ENCODE assay signal across 11 mouse cellular contexts in genomic region chr13:29274296-29274695, GRCm38 (mm10).
DNase-seq lines count a peak whose midpoint lies in the region; ATAC-seq and TF ChIP-seq lines count a peak whose summit lies in the region.
"Had no signal": no experiment of that assay in that cellular context is flagged by ENCODE, and none has a peak within 500 bp of the region (broad histone marks: within the 10 kb centered on the region; RNA-seq: fewer than 3 reads in every experiment).

No protein-coding gene starts in this region.

- peak; percentile 43 for DNase-seq in embryonic facial prominence, embryonic 14.5 days (ENCODE audit: low spot score)
- no peak for DNase-seq in embryonic facial prominence, embryonic 10.5 days (ENCODE audit: low spot score)
- peak; percentile 86 for DNase-seq in forebrain, postnatal 0 days
- DNase-seq in left cerebral cortex, postnatal 14 days (ENCODE audit: low spot score in 2 of 2), result peak; percentile 46 to 54
- peak; percentile 22 to 41 for DNase-seq in right cerebral cortex, adult 2 months (ENCODE audit: low spot score in 2 of 2)
- DNase-seq in kidney, adult 18-20 months, result no peak
- no peak for DNase-seq in thymus, adult 2 months
- no peak for DNase-seq in adrenal gland, postnatal 4 days (ENCODE audit: low spot score in 2 of 2)
- DNase-seq: thymus, postnatal 14 days had no signal

- no peaks in the 10 kb centered on the region for H3K27me3 ChIP-seq in embryonic facial prominence, embryonic 14.5 days (replicated peaks; ENCODE audit: control insufficient read depth, insufficient read depth, low read length)
- H3K27me3 ChIP-seq in embryonic facial prominence, embryonic 10.5 days (replicated peaks; ENCODE audit: low read depth, poor library complexity, severe bottlenecking), result no peaks in the 10 kb centered on the region
- H3K27me3 ChIP-seq in forebrain, postnatal 0 days (ENCODE audit: insufficient read depth, low read length), result no peaks in the 10 kb centered on the region
- no peaks in the 10 kb centered on the region for H3K27me3 ChIP-seq in thymus, adult 2 months (ENCODE audit: control insufficient read depth, insufficient read depth, low read length)
- H3K27me3 ChIP-seq: embryonic facial prominence, embryonic 12.5 days; heart, embryonic 15.5 days had no signal

- TF ChIP-seq CTCF in forebrain, postnatal 0 days (IDR thresholded peaks at IDR 0.05; ENCODE audit: low read depth), result no peak
- no peak for TF ChIP-seq CTCF in thymus, adult 2 months (IDR thresholded peaks at IDR 0.05; ENCODE audit: borderline replicate concordance, control insufficient read depth, extremely low read depth, insufficient read depth, low read length, poor library complexity)

- 69% methylated on average over 11 of the region's 11 CpGs for WGBS in embryonic facial prominence, embryonic 14.5 days
- 61% methylated on average over 11 of the region's 11 CpGs for WGBS in embryonic facial prominence, embryonic 10.5 days
- 18% methylated on average over 11 of the region's 11 CpGs for WGBS in forebrain, postnatal 0 days
- 94% methylated on average over 11 of the region's 11 CpGs for WGBS in thymus, adult 2 months

- intact Hi-C loops in left cerebral cortex, postnatal 14 days (cut with DNase I), result no loop called here

- no peak for TF ChIP-seq POLR2A in thymus, adult 2 months (IDR thresholded peaks at IDR 0.05; ENCODE audit: control insufficient read depth, extremely low read depth, insufficient read depth, low read length, poor library complexity)

- no peak overlapping the region for H3K4me3 ChIP-seq in embryonic facial prominence, embryonic 14.5 days (ENCODE audit: low read depth, low read length)
- H3K4me3 ChIP-seq in embryonic facial prominence, embryonic 10.5 days, result no peak overlapping the region
- H3K4me3 ChIP-seq in forebrain, postnatal 0 days (ENCODE audit: low read depth, low read length), result no peak overlapping the region
- H3K4me3 ChIP-seq in thymus, adult 2 months (ENCODE audit: control insufficient read depth, insufficient read depth, low read length), result no peak overlapping the region
- H3K4me3 ChIP-seq: embryonic facial prominence, embryonic 12.5 days; heart, embryonic 15.5 days had no signal

- 0 out of 2 replicates have a peak, but pooled peaks cover 2% of the 10 kb centered on the region for H3K4me1 ChIP-seq in embryonic facial prominence, embryonic 14.5 days (ENCODE audit: control insufficient read depth, insufficient read depth, low read length)
- H3K4me1 ChIP-seq in embryonic facial prominence, embryonic 10.5 days, result peaks cover 10% of the 10 kb centered on the region; the same call in 1 of the 2 replicates
- H3K4me1 ChIP-seq in forebrain, postnatal 0 days (ENCODE audit: insufficient read depth), result 0 out of 2 replicates have a peak, but pooled peaks cover 9% of the 10 kb centered on the region
- no peaks in the 10 kb centered on the region for H3K4me1 ChIP-seq in thymus, adult 2 months (replicated peaks; ENCODE audit: control insufficient read depth, insufficient read depth, low read length)
- H3K4me1 ChIP-seq: embryonic facial prominence, embryonic 12.5 days had no signal

- H3K4me2 ChIP-seq in embryonic facial prominence, embryonic 14.5 days (ENCODE audit: low read depth, low read length), result no peak overlapping the region
- no peak overlapping the region for H3K4me2 ChIP-seq in forebrain, postnatal 0 days (ENCODE audit: low read depth)
- H3K4me2 ChIP-seq: embryonic facial prominence, embryonic 12.5 days; heart, embryonic 15.5 days had no signal

- H3K9ac ChIP-seq in embryonic facial prominence, embryonic 14.5 days (ENCODE audit: low read depth, low read length), result no peak overlapping the region
- H3K9ac ChIP-seq in forebrain, postnatal 0 days, result no peak overlapping the region
- H3K9ac ChIP-seq: embryonic facial prominence, embryonic 12.5 days; heart, embryonic 15.5 days had no signal

- no peaks in the 10 kb centered on the region for H3K36me3 ChIP-seq in embryonic facial prominence, embryonic 14.5 days (ENCODE audit: control insufficient read depth, insufficient read depth, low read length)
- no peaks in the 10 kb centered on the region for H3K36me3 ChIP-seq in embryonic facial prominence, embryonic 10.5 days (replicated peaks)
- H3K36me3 ChIP-seq in forebrain, postnatal 0 days (ENCODE audit: insufficient read depth), result no peaks in the 10 kb centered on the region
- no peaks in the 10 kb centered on the region for H3K36me3 ChIP-seq in thymus, adult 2 months (ENCODE audit: control insufficient read depth, insufficient read depth, low read length)
- H3K36me3 ChIP-seq: embryonic facial prominence, embryonic 12.5 days; heart, embryonic 15.5 days had no signal

- no peak overlapping the region for H3K27ac ChIP-seq in embryonic facial prominence, embryonic 14.5 days (replicated peaks; ENCODE audit: low read depth, low read length)
- H3K27ac ChIP-seq in embryonic facial prominence, embryonic 10.5 days (replicated peaks), result no peak overlapping the region
- H3K27ac ChIP-seq in forebrain, postnatal 0 days (ENCODE audit: low read depth, low read length), result peak overlapping the region; percentile 82
- H3K27ac ChIP-seq in thymus, adult 2 months (ENCODE audit: control insufficient read depth, insufficient read depth, low read length), result no peak overlapping the region
- H3K27ac ChIP-seq: embryonic facial prominence, embryonic 12.5 days had no signal

- no peaks in the 10 kb centered on the region for H3K9me3 ChIP-seq in embryonic facial prominence, embryonic 14.5 days (ENCODE audit: control insufficient read depth, low read length)
- H3K9me3 ChIP-seq in embryonic facial prominence, embryonic 10.5 days, result no peaks in the 10 kb centered on the region
- H3K9me3 ChIP-seq in forebrain, postnatal 0 days (ENCODE audit: low read length), result no peaks in the 10 kb centered on the region
- H3K9me3 ChIP-seq: embryonic facial prominence, embryonic 12.5 days; heart, embryonic 15.5 days had no signal

- no peak for ATAC-seq in embryonic facial prominence, embryonic 14.5 days (ENCODE audit: low read depth)
- ATAC-seq in forebrain, postnatal 0 days, result peak; percentile 87

Comparison
In these comparisons a context has a peak if more than half of its experiments do, and no peak if none do; other contexts are left out.
1. DNase-seq: peak in embryonic facial prominence, embryonic 14.5 days (single experiment), forebrain, postnatal 0 days (single experiment), left cerebral cortex, postnatal 14 days (2 of 2) and right cerebral cortex, adult 2 months (2 of 2); none in embryonic facial prominence, embryonic 10.5 days (single experiment), kidney, adult 18-20 months (single experiment), thymus, adult 2 months (single experiment) and adrenal gland, postnatal 4 days (0 of 2).